Mouse (Mus musculus) cerebellum, adult 11 months (tissue): ENCODE measurements around the gene Atp4b.
"Not testable (repeated sequence)": the region's sequence is repeated elsewhere in the genome, so short reads cannot be mapped to it uniquely, and the experiment has no call there.

ENCODE experiments used
- DNase-seq: peaks from one replicate; pipeline ENCODE4 v3.0.0; 2022

Gene Atp4b

GRCm38 (mm10) chr8:13381630-13382029 lies 15.0 kb downstream of the Atp4b start:
- no peak for DNase-seq

GRCm38 (mm10) chr8:13373151-13373662 lies 23.4 kb downstream of the Atp4b start:
- no peak for DNase-seq

GRCm38 (mm10) chr8:13361865-13362264 lies 34.8 kb downstream of the Atp4b start:
- no peak for DNase-seq

GRCm38 (mm10) chr8:13360213-13360612 lies 36.4 kb downstream of the Atp4b start:
- no peak for DNase-seq

GRCm38 (mm10) chr8:13356681-13357080 lies 39.9 kb downstream of the Atp4b start:
- no peak for DNase-seq

GRCm38 (mm10) chr8:13356221-13356620 lies 40.4 kb downstream of the Atp4b start:
- DNase-seq: no peak

- no peak for DNase-seq
Measured at GRCm38 (mm10) chr8:13353883-13354282, 42.7 kb downstream of the Atp4b start.

- DNase-seq: no peak
Measured at GRCm38 (mm10) chr8:13353155-13353833, 43.3 kb downstream of the Atp4b start.

GRCm38 (mm10) chr8:13352601-13353000 lies 44.0 kb downstream of the Atp4b start:
- no peak for DNase-seq

- DNase-seq: no peak
Measured at GRCm38 (mm10) chr8:13351593-13351992, 45.0 kb downstream of the Atp4b start.

GRCm38 (mm10) chr8:13350052-13350451 lies 46.6 kb downstream of the Atp4b start:
- no peak for DNase-seq

- no peak for DNase-seq
Measured at GRCm38 (mm10) chr8:13343134-13343533, 53.5 kb downstream of the Atp4b start.

GRCm38 (mm10) chr8:13342340-13342739 lies 54.3 kb downstream of the Atp4b start:
- no peak for DNase-seq

- no peak for DNase-seq
Measured at GRCm38 (mm10) chr8:13340650-13341049, 56.0 kb downstream of the Atp4b start.

- DNase-seq: no peak
Measured at GRCm38 (mm10) chr8:13339646-13339990, 57.0 kb downstream of the Atp4b start.

- DNase-seq: peak; percentile 43
Measured at GRCm38 (mm10) chr8:13338901-13339645, 57.6 kb downstream of the Atp4b start.

- DNase-seq: peak; percentile 85
Measured at GRCm38 (mm10) chr8:13338255-13338860, 58.3 kb downstream of the Atp4b start, which contains the start of gene Tfdp1. Gene Tfdp1 (plus strand): TSS chr8:13338751.

GRCm38 (mm10) chr8:13337678-13338077 lies 58.9 kb downstream of the Atp4b start:
- no peak for DNase-seq

- not testable (repeated sequence) for DNase-seq
Measured at GRCm38 (mm10) chr8:13337245-13337644, 59.4 kb downstream of the Atp4b start.
